Mouse (Mus musculus) heart, embryonic 14.5 days (tissue): ENCODE results near the gene Col4a4. TPM values are rescaled to one million over a fixed set of nuclear protein-coding genes. Genes with fewer than 3 reads are reported as not detected.

Source experiments
- ATAC-seq: fragments of 200-750 bp; cut with Nextera tagmentation; 2 replicates; pipeline ENCODE4 v1.8.0; 2017; ENCODE audit warnings: low read depth, moderate TSS enrichment; ENCODE audit not compliant: insufficient number of reproducible peaks, insufficient read depth, low FRiP score
- H3K27ac ChIP-seq, 2 experiments: fragments of 200-500 bp in 1 of 2; fragments of 300-500 bp in 1 of 2; sonication (generic) in 1 of 2; replicated peaks in 1 of 2; 2 replicates each; pipeline ENCODE4 v1.5.1; 2012 to 2014; ENCODE audit warnings: low read depth in 2 of 2, low read length in 2 of 2, control low read depth in 1 of 2, mild to moderate bottlenecking in 1 of 2, mixed read lengths in 1 of 2; ENCODE audit not compliant: control insufficient read depth in 1 of 2, insufficient read depth in 1 of 2
- H3K27me3 ChIP-seq: fragments of 300-500 bp; sonication (generic); 2 replicates; pipeline ENCODE4 v1.6.1; 2014; ENCODE audit warnings: mild to moderate bottlenecking, low read length, control low read depth; ENCODE audit not compliant: control insufficient read depth, insufficient read depth
- H3K36me3 ChIP-seq: fragments of 300-500 bp; sonication (generic); 2 replicates; pipeline ENCODE4 v1.6.1; 2014; ENCODE audit warnings: mild to moderate bottlenecking, control low read depth, low read length, mixed read lengths; ENCODE audit not compliant: control insufficient read depth, insufficient read depth
- H3K4me1 ChIP-seq, 2 experiments: fragments of 200-500 bp in 1 of 2; fragments of 300-500 bp in 1 of 2; sonication (generic) in 1 of 2; 2 replicates each; pipeline ENCODE4 v1.6.1; 2012 to 2014; ENCODE audit warnings: low read length in 2 of 2, control low read depth in 1 of 2, mixed read lengths in 1 of 2; ENCODE audit not compliant: control insufficient read depth in 2 of 2, insufficient read depth in 2 of 2
- H3K4me2 ChIP-seq: fragments of 300-500 bp; sonication (generic); 2 replicates; pipeline ENCODE4 v1.6.1; 2014; ENCODE audit warnings: mild to moderate bottlenecking, low read length
- H3K4me3 ChIP-seq, 2 experiments: fragments of 200-500 bp in 1 of 2; fragments of 300-500 bp in 1 of 2; sonication (generic) in 1 of 2; 2 replicates each; pipeline ENCODE4 v1.5.1; 2012 to 2014; ENCODE audit warnings: low read length in 2 of 2, mild to moderate bottlenecking in 2 of 2, control low read depth in 1 of 2, low read depth in 1 of 2, moderate library complexity in 1 of 2; ENCODE audit not compliant: control insufficient read depth in 1 of 2, insufficient read depth in 1 of 2
- H3K9ac ChIP-seq: fragments of 300-500 bp; sonication (generic); 2 replicates; pipeline ENCODE4 v1.6.1; 2014; ENCODE audit warnings: mild to moderate bottlenecking, low read length
- H3K9me3 ChIP-seq: fragments of 300-500 bp; sonication (generic); 2 replicates; pipeline ENCODE4 v1.6.1; 2016; ENCODE audit warnings: low read length, control low read depth; ENCODE audit not compliant: control insufficient read depth
- WGBS: fragments of 180-500 bp; shearing (Covaris S2); extraction: QIAGEN DNeasy Blood & Tissue Kit; methylation state at CpG from one replicate; pipeline ENCODE4 v1.1.7; 2014; 5-methylcytosine and 5-hydroxymethylcytosine counted together
- polyA plus RNA-seq: library from polyadenylated mRNA; unstranded; fragments of >200 nt; fragmentation: Nextera tagmentation; extraction: Ambion mirVana; gene quantifications from 2 replicates; pipeline ENCODE4 v1.2.1, GENCODE M21; 2014

Gene Col4a4
- polyA plus RNA-seq, 1 experiment from 2014 or later: 0.42 TPM

- no peak overlapping the region for H3K27ac ChIP-seq
- WGBS: 76% methylated on average over 4 of the region's 4 CpGs
- H3K9me3 ChIP-seq: no peaks in the 10 kb centered on the region
- H3K27me3 ChIP-seq: no peaks in the 10 kb centered on the region
- ATAC-seq: no peak
- H3K36me3 ChIP-seq: no peaks in the 10 kb centered on the region
- H3K9ac ChIP-seq: no peak overlapping the region
- H3K4me1 ChIP-seq: no peaks in the 10 kb centered on the region
- H3K4me3 ChIP-seq: no peak overlapping the region
- no peak overlapping the region for H3K4me2 ChIP-seq
These were observed 127.3 kb downstream of the Col4a4 start for GRCm38 (mm10) chr1:82459350-82459749.

GRCm38 (mm10) chr1:82454031-82454430 is 132.6 kb downstream of the Col4a4 start:
- no peaks in the 10 kb centered on the region for H3K9me3 ChIP-seq
- no peak overlapping the region for H3K4me2 ChIP-seq
- WGBS: 84% methylated on average over 3 of the region's 3 CpGs
- ATAC-seq: no peak
- no peak overlapping the region for H3K9ac ChIP-seq
- peaks cover 0 to 2% of the 10 kb centered on the region in 2 experiments; a peak in 1 of 4 replicates for H3K4me1 ChIP-seq
- no peaks in the 10 kb centered on the region for H3K36me3 ChIP-seq
- H3K4me3 ChIP-seq: no peak overlapping the region
- no peaks in the 10 kb centered on the region for H3K27me3 ChIP-seq
- H3K27ac ChIP-seq: no peak overlapping the region

GRCm38 (mm10) chr1:82451927-82452651 is 134.6 kb downstream of the Col4a4 start:
- H3K4me3 ChIP-seq: no peak overlapping the region
- ATAC-seq: no peak

GRCm38 (mm10) chr1:82449851-82450250 is 136.8 kb downstream of the Col4a4 start:
- H3K36me3 ChIP-seq: no peaks in the 10 kb centered on the region
- no peak for ATAC-seq
- H3K27ac ChIP-seq: no peak overlapping the region
- H3K9ac ChIP-seq: no peak overlapping the region
- H3K4me2 ChIP-seq: no peak overlapping the region
- no peak overlapping the region for H3K4me3 ChIP-seq
- WGBS: 49% methylated on average over 4 of the region's 4 CpGs
- H3K4me1 ChIP-seq: peaks cover 0 to 2% of the 10 kb centered on the region in 2 experiments; a peak in 1 of 4 replicates
- H3K27me3 ChIP-seq: no peaks in the 10 kb centered on the region
- H3K9me3 ChIP-seq: no peaks in the 10 kb centered on the region

More at GRCm38 (mm10) chr1:82451927-82452651, 134.6 kb downstream of the Col4a4 start:
- Histone ChIP-seq H3K36me3 (no peaks in the 10 kb centered on the region), H3K9ac (no peak overlapping the region), H3K4me1 (peaks cover 0 to 2% of the 10 kb centered on the region in 2 experiments; a peak in 1 of 4 replicates), H3K4me2 (no peak overlapping the region), H3K9me3 (no peaks in the 10 kb centered on the region), H3K27ac (no peak overlapping the region), H3K27me3 (no peaks in the 10 kb centered on the region)
- WGBS: 44% methylated on average over 6 of the region's 6 CpGs

- H3K4me2 ChIP-seq: no peak overlapping the region
- H3K4me1 ChIP-seq: no peaks in the 10 kb centered on the region
- H3K36me3 ChIP-seq: no peaks in the 10 kb centered on the region
- no peaks in the 10 kb centered on the region for H3K9me3 ChIP-seq
- no peak overlapping the region for H3K9ac ChIP-seq
- no peak for ATAC-seq
- no peak overlapping the region for H3K27ac ChIP-seq
- no peak overlapping the region for H3K4me3 ChIP-seq
- H3K27me3 ChIP-seq: no peaks in the 10 kb centered on the region
- 89% methylated on average over 7 of the region's 7 CpGs for WGBS
These were observed 140.6 kb downstream of the Col4a4 start for GRCm38 (mm10) chr1:82446049-82446448.

GRCm38 (mm10) chr1:82443517-82443916 is 143.1 kb downstream of the Col4a4 start:
- Histone ChIP-seq H3K9ac (no peak overlapping the region), H3K4me1 (peaks cover 0 to 3% of the 10 kb centered on the region in 2 experiments; a peak in 2 of 4 replicates), H3K36me3 (no peaks in the 10 kb centered on the region), H3K27ac (no peak overlapping the region), H3K9me3 (no peaks in the 10 kb centered on the region), H3K4me2 (no peak overlapping the region), H3K27me3 (no peaks in the 10 kb centered on the region), H3K4me3 (no peak overlapping the region)
- ATAC-seq: no peak
- 79% methylated on average over 4 of the region's 4 CpGs for WGBS

- ATAC-seq: no peak
- Histone ChIP-seq H3K4me3 (no peak overlapping the region), H3K27ac (no peak overlapping the region), H3K9ac (no peak overlapping the region), H3K36me3 (no peaks in the 10 kb centered on the region), H3K4me2 (no peak overlapping the region), H3K27me3 (no peaks in the 10 kb centered on the region), H3K9me3 (no peaks in the 10 kb centered on the region), H3K4me1 (peaks cover 0 to 3% of the 10 kb centered on the region in 2 experiments; a peak in 2 of 4 replicates)
- WGBS: 28% methylated on average over 1 of the region's 1 CpGs
These were observed 146.5 kb downstream of the Col4a4 start for GRCm38 (mm10) chr1:82440123-82440522.

- no peak overlapping the region for H3K4me3 ChIP-seq
- no peak for ATAC-seq
- H3K9me3 ChIP-seq: no peaks in the 10 kb centered on the region
- WGBS: 84% methylated on average over 3 of the region's 3 CpGs
- H3K4me1 ChIP-seq: peaks cover 0 to 3% of the 10 kb centered on the region in 2 experiments; a peak in 2 of 4 replicates
- no peaks in the 10 kb centered on the region for H3K27me3 ChIP-seq
- no peaks in the 10 kb centered on the region for H3K36me3 ChIP-seq
- no peak overlapping the region for H3K27ac ChIP-seq
- H3K4me2 ChIP-seq: no peak overlapping the region
- H3K9ac ChIP-seq: no peak overlapping the region
These were observed 149.4 kb downstream of the Col4a4 start for GRCm38 (mm10) chr1:82437273-82437672.
